Mouse (Mus musculus): ENCODE data around the gene Tenm4. TPM values are rescaled to one million over a fixed set of nuclear protein-coding genes. Genes with fewer than 3 reads are reported as not detected.

Tenm4 gene
- polyA plus RNA-seq, 1 experiment from 2014 or later, result 0.68 TPM

- H3K4me2 ChIP-seq (ENCODE audit: low read depth, low read length), result no peak overlapping the region
- no peak for TF ChIP-seq CTCF (IDR thresholded peaks at IDR 0.05; ENCODE audit: low read depth)
- no peak for TF ChIP-seq EP300 (IDR thresholded peaks at IDR 0.05; ENCODE audit: low read depth)
- peaks cover 5% of the 10 kb centered on the region; the same call in 1 of the 2 replicates for H3K9me3 ChIP-seq (ENCODE audit: low read length)
- no peak overlapping the region for H3K27ac ChIP-seq (ENCODE audit: low read depth)
- H3K36me3 ChIP-seq (replicated peaks; ENCODE audit: insufficient read depth, low read length), result no peaks in the 10 kb centered on the region
- 81% methylated on average over 6 of the region's 6 CpGs for WGBS (ENCODE audit: insufficient replicate concordance)
- ATAC-seq (no peak), DNase-seq (no peak)
- H3K27me3 ChIP-seq (ENCODE audit: insufficient read depth, low read length), result no peaks in the 10 kb centered on the region
- H3K9ac ChIP-seq (replicated peaks), result no peak overlapping the region
- H3K4me1 ChIP-seq (ENCODE audit: insufficient read depth), result no peaks in the 10 kb centered on the region
- H3K4me3 ChIP-seq (ENCODE audit: low read depth, low read length), result no peak overlapping the region
Measured at GRCm38 (mm10) chr7:96768718-96769117, 597.7 kb downstream of the Tenm4 start.

GRCm38 (mm10) chr7:96769784-96770183 lies 598.7 kb downstream of the Tenm4 start:
- TF ChIP-seq EP300 (IDR thresholded peaks at IDR 0.05; ENCODE audit: low read depth) (no peak), CTCF (IDR thresholded peaks at IDR 0.05; ENCODE audit: low read depth) (peak; percentile 80)
- Histone ChIP-seq H3K36me3 (replicated peaks; ENCODE audit: insufficient read depth, low read length) (no peaks in the 10 kb centered on the region), H3K4me1 (ENCODE audit: insufficient read depth) (no peaks in the 10 kb centered on the region), H3K27me3 (ENCODE audit: insufficient read depth, low read length) (no peaks in the 10 kb centered on the region), H3K9ac (replicated peaks) (no peak overlapping the region), H3K4me3 (ENCODE audit: low read depth, low read length) (no peak overlapping the region), H3K4me2 (ENCODE audit: low read depth, low read length) (no peak overlapping the region), H3K9me3 (ENCODE audit: low read length) (peaks cover 5% of the 10 kb centered on the region; the same call in 1 of the 2 replicates), H3K27ac (ENCODE audit: low read depth) (no peak overlapping the region)
- ATAC-seq, result no peak
- DNase-seq, result peak; percentile 61
- WGBS (ENCODE audit: insufficient replicate concordance), result 62% methylated on average over 4 of the region's 4 CpGs

DNA sequence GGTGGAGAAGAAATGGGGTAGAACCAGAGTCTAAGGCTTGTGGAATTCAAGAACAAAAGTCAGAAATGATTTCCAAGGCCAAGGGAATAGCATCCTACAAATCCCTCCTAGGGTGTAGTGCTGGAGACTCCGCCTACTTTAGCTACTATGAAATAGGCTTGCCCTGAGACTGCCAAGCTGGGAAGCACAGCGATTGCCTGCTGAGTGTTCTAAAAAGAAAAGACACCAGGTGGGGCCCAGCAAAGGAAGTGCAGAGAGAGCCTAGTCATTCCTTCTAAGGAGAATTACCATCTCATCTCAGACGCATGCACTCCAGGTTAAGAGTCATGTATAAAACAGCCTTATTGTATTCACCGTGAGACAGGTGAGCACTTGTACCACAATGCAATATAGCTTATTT lies 601.9 kb downstream of the Tenm4 start:
- H3K36me3 ChIP-seq (replicated peaks; ENCODE audit: insufficient read depth, low read length), result no peaks in the 10 kb centered on the region
- no peak overlapping the region for H3K9ac ChIP-seq (replicated peaks)
- H3K4me2 ChIP-seq (ENCODE audit: low read depth, low read length), result no peak overlapping the region
- DNase-seq, result no peak
- no peak overlapping the region for H3K27ac ChIP-seq (ENCODE audit: low read depth)
- peaks cover 3% of the 10 kb centered on the region; the same call in 1 of the 2 replicates for H3K9me3 ChIP-seq (ENCODE audit: low read length)
- no peak for ATAC-seq
- H3K4me3 ChIP-seq (ENCODE audit: low read depth, low read length), result no peak overlapping the region
- 69% methylated on average over 4 of the region's 4 CpGs for WGBS (ENCODE audit: insufficient replicate concordance)
- no peaks in the 10 kb centered on the region for H3K27me3 ChIP-seq (ENCODE audit: insufficient read depth, low read length)
- peaks cover 6% of the 10 kb centered on the region for H3K4me1 ChIP-seq (ENCODE audit: insufficient read depth)
- no peak for TF ChIP-seq CTCF (IDR thresholded peaks at IDR 0.05; ENCODE audit: low read depth)
- TF ChIP-seq EP300 (IDR thresholded peaks at IDR 0.05; ENCODE audit: low read depth), result no peak

GRCm38 (mm10) chr7:96773585-96774225 lies 602.7 kb downstream of the Tenm4 start:
- Histone ChIP-seq H3K36me3 (replicated peaks; ENCODE audit: insufficient read depth, low read length) (no peaks in the 10 kb centered on the region), H3K9me3 (ENCODE audit: low read length) (no peaks in the 10 kb centered on the region), H3K4me2 (ENCODE audit: low read depth, low read length) (no peak overlapping the region), H3K27me3 (ENCODE audit: insufficient read depth, low read length) (no peaks in the 10 kb centered on the region), H3K9ac (replicated peaks) (no peak overlapping the region), H3K4me1 (ENCODE audit: insufficient read depth) (peaks cover 13% of the 10 kb centered on the region), H3K27ac (ENCODE audit: low read depth) (no peak overlapping the region), H3K4me3 (ENCODE audit: low read depth, low read length) (no peak overlapping the region)
- WGBS (ENCODE audit: insufficient replicate concordance), result 72% methylated on average over 17 of the region's 17 CpGs
- TF ChIP-seq EP300 (IDR thresholded peaks at IDR 0.05; ENCODE audit: low read depth) (no peak), CTCF (IDR thresholded peaks at IDR 0.05; ENCODE audit: low read depth) (no peak)
- ATAC-seq (no peak), DNase-seq (no peak)

- 53% methylated on average over 6 of the region's 6 CpGs for WGBS (ENCODE audit: insufficient replicate concordance)
- ATAC-seq (no peak), DNase-seq (no peak)
- Histone ChIP-seq H3K9me3 (ENCODE audit: low read length) (no peaks in the 10 kb centered on the region), H3K27me3 (ENCODE audit: insufficient read depth, low read length) (no peaks in the 10 kb centered on the region), H3K4me1 (ENCODE audit: insufficient read depth) (peaks cover 17% of the 10 kb centered on the region), H3K4me3 (ENCODE audit: low read depth, low read length) (no peak overlapping the region), H3K27ac (ENCODE audit: low read depth) (no peak overlapping the region), H3K9ac (replicated peaks) (no peak overlapping the region), H3K4me2 (ENCODE audit: low read depth, low read length) (no peak overlapping the region), H3K36me3 (replicated peaks; ENCODE audit: insufficient read depth, low read length) (no peaks in the 10 kb centered on the region)
- no peak for TF ChIP-seq EP300 (IDR thresholded peaks at IDR 0.05; ENCODE audit: low read depth)
- TF ChIP-seq CTCF (IDR thresholded peaks at IDR 0.05; ENCODE audit: low read depth), result no peak
Measured at GRCm38 (mm10) chr7:96775080-96775486, 604.0 kb downstream of the Tenm4 start.

- Histone ChIP-seq H3K27ac (ENCODE audit: low read depth) (peak overlapping the region; percentile 84), H3K36me3 (replicated peaks; ENCODE audit: insufficient read depth, low read length) (no peaks in the 10 kb centered on the region), H3K4me3 (ENCODE audit: low read depth, low read length) (no peak overlapping the region), H3K27me3 (ENCODE audit: insufficient read depth, low read length) (no peaks in the 10 kb centered on the region), H3K4me1 (ENCODE audit: insufficient read depth) (peaks cover 34% of the 10 kb centered on the region), H3K4me2 (ENCODE audit: low read depth, low read length) (peak overlapping the region; percentile 61), H3K9me3 (ENCODE audit: low read length) (no peaks in the 10 kb centered on the region), H3K9ac (replicated peaks) (peak overlapping the region; percentile 30; the same call in 1 of the 2 replicates)
- TF ChIP-seq EP300 (IDR thresholded peaks at IDR 0.05; ENCODE audit: low read depth) (no peak), CTCF (IDR thresholded peaks at IDR 0.05; ENCODE audit: low read depth) (no peak)
- ATAC-seq (peak; percentile 75), DNase-seq (peak; percentile 47)
- WGBS (ENCODE audit: insufficient replicate concordance), result 63% methylated on average over 8 of the region's 8 CpGs
Measured at GRCm38 (mm10) chr7:96777938-96778600, 607.0 kb downstream of the Tenm4 start.

All from liver, postnatal 0 days (tissue).